Mouse (Mus musculus) kidney, postnatal 10 days (tissue): Measurements from ENCODE around the gene Hist1h3d.
"Not testable (repeated sequence)": the region's sequence is repeated elsewhere in the genome, so short reads cannot be mapped to it uniquely, and the experiment has no call there.

Experiments
- DNase-seq: peaks from one replicate; pipeline ENCODE4 v3.0.0; 2021; ENCODE audit warnings: mixed read lengths

Hist1h3d gene

GRCm38 (mm10) chr13:23575271-23575851 is at the start of gene Hist1h3d:
Hist1h3d (plus strand) TSS chr13:23575763.
- DNase-seq: no peak

GRCm38 (mm10) chr13:23525901-23526300 is 49.7 kb upstream of the Hist1h3d start:
- DNase-seq: peak; percentile 38

DNA sequence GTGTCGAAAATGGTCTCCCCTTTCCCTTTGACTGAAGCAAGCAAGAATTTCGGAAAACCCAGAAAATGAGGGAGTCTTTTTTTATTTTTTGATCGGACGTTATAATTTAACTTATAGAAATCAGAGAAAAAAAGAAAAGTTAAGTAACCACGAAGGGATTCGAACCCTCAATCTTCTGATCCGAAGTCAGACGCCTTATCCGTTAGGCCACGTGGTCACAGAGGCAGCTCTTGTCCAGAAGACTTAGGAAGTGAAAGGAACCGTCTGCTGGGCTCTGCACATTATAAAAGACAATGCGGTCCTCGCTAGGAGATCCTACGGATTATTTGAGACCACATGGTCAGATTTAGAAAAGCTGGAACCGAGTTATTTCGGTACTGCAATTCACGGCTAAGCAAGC is 49.3 kb upstream of the Hist1h3d start:
- peak; percentile 93 for DNase-seq

DNA sequence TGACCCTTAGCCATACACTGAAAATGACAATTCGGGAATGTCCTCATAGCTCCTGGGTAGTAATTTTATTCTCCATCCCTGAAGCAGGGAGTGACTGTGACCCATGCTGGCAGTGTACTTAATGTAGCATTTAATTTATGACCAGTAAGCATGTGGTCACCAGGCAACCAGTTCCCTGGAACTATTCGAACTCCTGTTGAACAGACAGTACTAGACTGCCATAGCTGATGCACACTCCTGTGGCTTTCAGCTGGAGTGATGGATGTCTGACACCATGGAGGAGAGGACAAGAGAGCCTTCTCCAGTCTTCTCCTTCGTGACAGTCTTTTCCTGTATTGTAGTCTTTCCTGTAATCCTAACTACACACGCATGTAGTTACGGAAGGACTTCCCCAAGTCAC is 46.6 kb upstream of the Hist1h3d start:
- DNase-seq: no peak

- DNase-seq: no peak
These were observed 45.9 kb upstream of the Hist1h3d start for GRCm38 (mm10) chr13:23529480-23530165.

- DNase-seq: peak; percentile 73
These were observed 45.2 kb upstream of the Hist1h3d start for GRCm38 (mm10) chr13:23530181-23530900.

DNA sequence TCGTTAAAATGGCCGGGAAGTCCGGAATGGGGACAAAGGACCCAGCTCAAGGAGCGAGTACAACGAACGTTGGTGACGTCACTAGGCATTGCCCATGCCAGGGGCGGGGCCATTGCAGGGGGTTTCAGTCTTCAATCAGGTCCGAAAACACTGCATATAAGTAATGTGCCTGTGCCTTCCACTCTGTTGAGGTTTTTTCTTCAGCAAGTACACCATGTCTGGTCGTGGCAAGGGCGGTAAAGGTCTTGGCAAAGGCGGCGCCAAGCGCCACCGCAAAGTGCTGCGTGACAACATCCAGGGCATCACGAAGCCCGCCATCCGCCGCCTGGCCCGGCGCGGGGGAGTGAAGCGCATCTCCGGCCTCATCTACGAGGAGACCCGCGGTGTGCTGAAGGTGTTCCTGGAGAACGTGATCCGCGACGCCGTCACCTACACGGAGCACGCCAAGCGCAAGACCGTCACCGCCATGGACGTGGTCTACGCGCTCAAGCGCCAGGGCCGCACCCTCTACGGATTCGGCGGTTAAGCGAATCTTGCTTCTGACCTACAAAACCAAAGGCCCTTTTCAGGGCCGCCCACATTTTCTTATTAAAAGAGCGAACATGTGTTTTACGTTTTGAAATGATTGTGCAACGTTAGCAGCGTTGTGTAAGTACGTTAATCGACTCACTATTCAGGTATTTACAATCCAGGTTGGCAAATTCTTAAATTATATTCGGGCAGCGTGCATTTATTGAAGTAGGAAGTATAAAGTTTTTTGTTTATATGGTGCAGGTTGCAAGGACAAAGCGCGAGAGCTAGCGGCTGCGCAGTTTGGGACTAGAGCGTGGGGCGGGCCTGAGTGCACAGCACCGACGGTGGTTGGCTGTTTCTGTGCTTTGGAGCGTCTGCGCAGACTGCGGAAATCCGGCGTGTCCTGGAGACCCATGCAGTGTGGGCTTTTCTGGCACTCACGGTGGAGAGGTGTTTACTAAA is 44.4 kb upstream of the Hist1h3d start, which contains the start of gene Hist1h4h:
Hist1h4h (plus strand) TSS at position 150 of the 975 bp plus-strand sequence.
- DNase-seq: peak; percentile 97

DNA sequence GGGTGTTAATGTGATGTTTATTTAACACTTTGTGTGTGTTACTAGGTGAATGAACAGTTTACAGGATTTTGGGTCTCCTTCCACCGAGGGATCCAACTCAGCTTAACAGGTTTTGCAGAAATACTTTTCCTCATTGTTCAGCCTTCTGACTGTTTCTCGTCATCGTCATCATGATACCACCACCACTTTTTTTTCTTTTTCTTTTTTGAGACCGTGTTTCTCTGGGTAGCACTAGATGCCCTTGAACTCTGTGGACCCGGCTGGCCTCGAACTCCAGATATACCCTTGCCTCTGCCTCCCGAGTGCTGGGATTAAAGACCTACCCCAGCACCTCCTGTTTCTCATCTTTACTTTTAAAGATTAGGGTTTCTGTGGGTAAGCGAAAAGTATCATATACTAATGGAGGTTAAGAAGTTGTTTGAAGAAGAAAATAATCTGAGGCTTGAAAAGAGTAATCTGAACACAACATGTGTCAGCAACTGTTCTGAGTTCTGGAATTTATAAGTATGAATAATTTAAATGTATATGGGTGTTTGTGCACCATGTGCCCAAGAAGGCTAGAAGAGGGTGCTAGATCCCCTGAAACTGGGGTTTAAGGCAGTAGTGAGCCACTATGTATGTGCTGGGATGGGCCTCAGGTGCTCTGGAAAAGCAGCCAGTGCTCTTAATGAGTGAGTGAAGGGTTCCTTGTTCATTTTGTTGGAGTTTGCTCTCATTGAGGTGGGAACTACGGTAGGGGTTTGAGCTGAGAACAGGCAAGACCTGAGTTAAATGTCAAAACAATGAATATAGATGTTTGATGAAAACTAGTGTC is 43.1 kb upstream of the Hist1h3d start:
- DNase-seq: no peak

- DNase-seq: peak; percentile 80
These were observed 41.8 kb upstream of the Hist1h3d start, which contains the start of gene Hist1h2af for GRCm38 (mm10) chr13:23533560-23534367. Hist1h2af (plus strand) TSS chr13:23533906.

DNA sequence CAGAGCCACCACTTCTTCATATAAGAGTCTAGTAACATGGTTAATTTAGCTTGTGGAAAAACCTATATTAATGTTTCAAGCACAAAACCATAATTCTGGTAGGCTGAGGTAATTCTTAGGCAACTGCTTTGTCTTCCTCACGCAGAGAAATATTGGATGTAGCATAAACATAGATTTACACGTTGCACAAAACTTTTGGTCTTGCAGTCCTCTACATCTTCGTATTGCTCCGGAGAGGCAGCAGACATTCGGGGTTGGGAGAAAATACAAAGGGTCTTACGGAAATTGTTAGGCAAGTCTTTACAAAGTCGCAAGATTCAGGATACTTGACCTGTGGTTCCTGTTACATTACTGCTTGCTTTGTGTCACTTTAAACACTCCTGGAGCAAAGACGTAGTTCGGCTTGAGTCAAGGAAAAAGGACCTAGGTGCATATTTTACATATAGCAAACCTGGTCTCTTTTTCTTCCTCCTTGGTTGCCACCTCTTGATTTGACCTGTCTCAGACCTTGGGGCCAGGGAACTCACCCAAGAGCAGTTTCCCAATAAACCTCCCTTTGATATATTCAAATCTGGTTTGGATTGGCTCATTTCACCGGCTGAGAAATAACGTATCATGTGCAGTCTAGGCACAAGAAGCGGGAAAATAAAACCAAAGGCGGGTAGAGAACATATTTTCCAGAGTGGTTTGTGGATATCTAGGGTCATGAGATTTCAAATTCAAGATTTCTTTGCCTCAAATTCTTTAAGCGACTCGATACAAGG is 41.0 kb upstream of the Hist1h3d start:
- peak; percentile 20 for DNase-seq

DNA sequence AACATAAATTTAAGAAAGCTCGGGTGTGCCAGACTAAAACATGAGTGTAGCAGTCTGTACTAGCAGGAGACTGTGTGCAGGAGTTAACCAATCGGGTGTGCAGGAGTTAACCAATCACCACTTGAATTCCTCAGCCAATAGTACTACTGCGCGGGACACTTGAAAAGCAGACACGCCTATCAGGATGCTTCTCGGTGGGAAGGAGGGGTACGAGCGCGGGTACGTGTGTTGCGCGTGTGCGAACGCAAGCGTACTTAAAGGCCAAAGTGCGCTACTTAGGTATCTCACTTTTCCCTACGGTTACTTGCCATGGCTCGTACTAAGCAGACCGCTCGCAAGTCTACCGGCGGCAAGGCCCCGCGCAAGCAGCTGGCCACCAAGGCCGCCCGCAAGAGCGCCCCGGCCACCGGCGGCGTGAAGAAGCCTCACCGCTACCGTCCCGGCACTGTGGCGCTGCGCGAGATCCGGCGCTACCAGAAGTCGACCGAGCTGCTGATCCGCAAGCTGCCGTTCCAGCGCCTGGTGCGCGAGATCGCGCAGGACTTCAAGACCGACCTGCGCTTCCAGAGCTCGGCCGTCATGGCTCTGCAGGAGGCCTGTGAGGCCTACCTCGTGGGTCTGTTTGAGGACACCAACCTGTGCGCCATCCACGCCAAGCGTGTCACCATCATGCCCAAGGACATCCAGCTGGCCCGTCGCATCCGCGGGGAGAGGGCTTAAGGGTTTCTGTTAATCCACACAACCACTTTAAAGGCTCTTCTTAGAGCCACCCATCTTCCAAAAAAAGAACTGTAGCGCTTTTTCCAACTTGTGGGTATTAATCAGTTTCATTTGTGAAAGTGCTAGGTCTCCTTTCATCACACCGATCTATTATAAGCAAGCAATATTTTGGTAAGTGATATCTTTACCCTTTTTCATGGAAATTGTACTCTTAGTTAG is 40.2 kb upstream of the Hist1h3d start, which contains the start of gene Hist1h3g:
Hist1h3g (plus strand) TSS at position 286 of the 939 bp plus-strand sequence.
- peak; percentile 91 for DNase-seq

DNA sequence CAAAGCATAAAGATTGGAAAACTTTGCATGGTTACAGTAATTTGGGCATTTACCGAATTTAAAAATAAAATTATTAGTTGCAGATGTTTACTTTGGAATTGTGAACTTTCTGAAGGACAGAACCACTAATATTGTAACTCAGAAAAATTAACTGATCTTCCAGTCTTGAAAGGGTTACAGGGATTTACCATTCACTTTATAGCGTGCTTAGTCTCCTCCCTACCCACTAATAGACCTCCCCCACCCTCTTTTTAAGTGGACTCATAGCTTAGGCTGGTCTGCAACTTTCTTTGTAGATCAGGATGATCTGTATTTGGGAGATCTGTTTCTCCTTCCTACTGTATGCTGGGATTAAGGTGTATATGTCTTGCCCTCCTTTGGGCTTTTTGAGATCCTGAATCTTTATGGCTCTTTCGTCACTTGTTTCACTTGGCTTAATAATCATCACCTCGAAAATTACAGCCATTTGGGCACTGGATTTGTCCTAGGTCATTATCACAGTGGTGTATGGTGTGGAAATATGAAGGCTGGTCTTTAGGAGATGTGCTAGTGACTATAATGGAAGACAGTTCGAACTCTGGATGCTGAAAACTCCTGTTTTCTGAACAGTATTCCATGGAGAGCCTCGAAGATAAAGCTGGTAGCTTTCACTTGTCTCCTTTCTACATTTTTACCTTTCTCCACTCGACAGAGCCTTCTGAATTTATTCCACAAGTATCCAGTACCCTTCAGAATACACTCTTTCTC is 39.3 kb upstream of the Hist1h3d start:
- DNase-seq: no peak

DNA sequence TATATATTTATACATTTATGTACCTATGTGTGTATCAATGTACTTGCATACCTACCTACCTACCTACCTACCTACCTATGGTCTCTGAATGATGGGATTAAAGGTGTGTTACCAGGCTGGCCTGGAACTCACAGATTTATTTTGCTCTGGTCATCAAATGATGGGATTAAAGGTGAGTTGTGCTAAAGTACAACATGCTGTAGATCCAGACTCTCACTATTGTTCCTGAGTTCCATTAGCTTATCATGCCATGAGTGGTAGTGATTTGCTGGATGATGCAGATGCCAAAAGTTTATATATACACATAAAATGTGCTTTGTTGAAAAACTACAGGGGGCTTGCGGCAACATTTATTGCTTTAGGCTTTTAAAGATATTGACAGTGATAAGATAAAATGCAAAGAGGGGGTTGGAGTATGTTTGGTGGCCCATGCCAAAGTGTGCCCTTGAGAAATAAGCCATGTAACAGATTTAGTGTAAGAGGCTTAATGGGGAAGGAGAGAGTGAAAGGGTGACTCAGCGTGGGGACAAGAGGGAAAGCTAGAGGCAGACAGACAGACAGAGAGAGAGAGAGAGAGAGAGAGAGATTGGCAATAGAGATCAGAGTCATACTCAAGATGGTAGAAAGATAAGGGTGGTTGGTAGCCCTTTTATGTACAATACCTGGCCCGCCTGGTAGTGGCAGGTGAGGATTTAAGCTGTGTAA is 38.4 kb upstream of the Hist1h3d start:
- no peak for DNase-seq

- DNase-seq: no peak
These were observed 37.3 kb upstream of the Hist1h3d start for GRCm38 (mm10) chr13:23538249-23538648.

GRCm38 (mm10) chr13:23539821-23540220 is 35.7 kb upstream of the Hist1h3d start:
- not testable (repeated sequence) for DNase-seq

DNA sequence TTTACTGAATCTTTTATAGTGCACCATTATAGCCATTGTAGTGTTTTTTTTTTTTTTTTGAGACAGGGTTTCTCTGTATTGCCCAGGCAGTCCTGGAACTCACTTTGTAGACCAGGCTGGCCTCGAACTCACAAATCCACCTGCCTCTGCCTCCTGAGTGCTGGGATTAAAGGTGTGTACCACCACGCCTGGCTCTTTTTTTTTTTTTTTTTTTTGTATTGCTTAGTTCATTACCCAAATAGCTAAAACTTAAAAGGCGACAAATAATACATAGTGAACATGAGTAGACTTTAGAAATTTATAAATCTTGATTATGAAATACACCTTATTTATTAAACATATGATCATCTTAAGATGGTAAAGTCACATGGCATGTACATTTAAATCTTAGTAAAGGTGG is 34.1 kb upstream of the Hist1h3d start:
- no peak for DNase-seq
